Mouse (Mus musculus): ENCODE data around the gene Mcm10.

The Mcm10 gene

DNA sequence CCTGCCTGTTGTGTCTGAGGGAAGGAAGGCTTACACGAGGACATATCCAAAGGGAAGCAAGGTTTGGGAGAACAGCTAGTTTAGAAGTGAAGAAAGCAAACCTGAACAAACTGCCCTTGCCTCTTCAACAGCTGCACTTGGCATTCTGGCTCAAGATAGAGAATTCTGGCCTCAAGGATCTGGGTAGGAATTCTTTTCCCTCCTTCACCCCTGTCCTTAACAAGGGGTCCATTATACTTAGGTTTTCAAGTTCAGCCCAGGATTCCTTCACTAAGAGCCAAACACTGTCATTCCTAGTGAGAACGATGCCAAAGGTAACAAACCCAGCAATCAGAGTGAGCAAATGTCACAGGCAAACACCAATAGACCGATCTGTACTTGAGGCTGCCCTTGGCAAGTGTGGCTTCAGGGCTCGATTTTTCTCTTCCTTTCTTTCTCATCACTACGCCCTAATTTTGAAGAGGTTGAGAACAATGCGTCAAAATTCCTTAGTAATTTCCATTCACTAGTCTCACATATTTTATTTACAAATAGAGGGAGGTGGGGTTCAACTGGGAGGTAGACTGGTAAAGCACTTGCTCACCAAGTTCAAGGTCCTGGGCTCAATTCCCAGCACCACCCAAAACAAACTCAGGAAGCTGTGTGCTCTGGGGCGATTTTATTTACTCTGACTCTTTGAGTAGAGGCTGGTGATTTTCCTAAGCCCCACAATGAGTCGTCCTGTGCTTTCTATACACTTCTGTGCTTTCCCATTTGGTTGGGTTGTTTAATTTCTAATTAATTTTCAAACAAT is 25.0 kb downstream of the Mcm10 start:
- DNase-seq (ENCODE audit: low read depth, low spot score) = no peak

DNA sequence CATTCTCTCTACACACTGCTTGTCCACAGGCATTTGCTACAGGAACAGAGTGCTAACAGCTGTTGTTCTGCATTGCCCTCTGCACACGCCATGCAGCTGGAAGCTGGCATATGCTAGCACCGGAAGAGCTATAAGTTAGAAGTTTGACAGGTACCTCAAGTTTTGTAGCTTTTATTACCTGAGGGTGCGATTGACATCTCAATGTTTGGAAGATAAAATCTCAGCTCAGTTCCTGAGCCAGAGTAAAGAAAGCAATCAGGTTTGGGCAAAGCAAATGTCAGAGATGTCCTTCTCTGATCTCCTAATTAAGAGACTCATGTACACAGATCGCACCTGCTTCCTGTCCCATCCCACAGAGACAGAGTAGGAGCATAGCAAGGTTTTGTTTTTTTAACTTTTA is 25.8 kb downstream of the Mcm10 start:
- DNase-seq (ENCODE audit: low read depth, low spot score) = no peak

DNA sequence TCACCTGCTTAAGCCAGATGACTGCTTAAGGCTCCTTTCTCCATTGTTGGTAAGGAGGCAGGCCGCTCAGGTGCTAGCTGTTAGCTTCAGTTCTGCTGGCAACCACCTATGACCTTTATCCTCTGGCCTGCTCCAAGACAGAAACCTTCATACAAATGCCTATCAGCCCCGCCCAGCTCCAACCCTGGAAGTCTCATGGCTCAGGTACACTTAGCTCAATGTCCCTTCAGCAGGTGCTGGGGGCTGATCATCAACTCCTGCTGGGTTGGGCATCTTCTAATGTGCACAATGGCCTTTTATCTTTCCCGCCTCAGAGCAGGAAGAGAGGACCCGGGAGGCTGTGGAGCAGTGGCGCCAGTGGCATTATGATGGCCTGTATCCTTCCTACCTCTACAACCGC is 27.6 kb downstream of the Mcm10 start:
- DNase-seq (ENCODE audit: low read depth, low spot score) = no peak

DNA sequence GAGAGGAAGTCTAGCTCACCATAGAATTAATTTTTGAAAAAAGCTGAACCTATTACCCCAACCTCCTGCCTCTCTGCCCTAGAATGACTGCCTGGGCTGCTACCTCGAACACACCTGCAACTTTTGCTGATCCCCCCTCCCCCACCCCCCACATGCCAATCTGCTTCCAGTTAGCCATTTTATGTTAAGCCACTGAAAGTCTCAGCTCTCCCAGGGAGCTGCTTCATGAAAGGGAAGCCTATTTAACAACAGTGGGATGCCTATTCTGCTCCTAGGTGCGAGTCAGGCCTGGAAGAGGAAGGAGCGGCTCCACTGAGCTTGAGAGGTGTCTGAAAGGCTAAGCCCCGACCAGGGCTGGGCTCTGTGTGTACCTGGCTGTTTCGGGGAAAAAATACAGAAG is 28.6 kb downstream of the Mcm10 start:
- peak; percentile 45 for DNase-seq (ENCODE audit: low read depth, low spot score)

DNA sequence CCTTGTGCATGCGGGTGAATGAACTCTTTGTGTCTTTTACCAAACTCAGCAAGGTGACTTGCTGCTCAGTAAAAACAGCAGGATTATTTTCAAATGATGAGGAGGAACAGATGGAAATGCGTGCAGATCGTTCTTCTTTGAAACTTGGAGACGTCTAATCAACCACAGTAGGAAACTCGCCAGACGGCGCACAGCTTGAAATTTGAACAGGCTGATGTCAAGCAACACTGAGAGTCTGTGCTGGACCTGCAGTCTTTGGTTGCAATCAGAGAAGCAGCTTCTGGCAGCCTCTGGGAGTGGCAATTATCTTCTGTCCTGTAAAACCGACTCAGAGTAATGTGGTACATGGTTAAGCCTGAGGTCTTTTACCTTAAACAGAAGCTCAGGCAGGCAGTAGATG is 34.5 kb downstream of the Mcm10 start:
- DNase-seq (ENCODE audit: low read depth, low spot score) = no peak

DNA sequence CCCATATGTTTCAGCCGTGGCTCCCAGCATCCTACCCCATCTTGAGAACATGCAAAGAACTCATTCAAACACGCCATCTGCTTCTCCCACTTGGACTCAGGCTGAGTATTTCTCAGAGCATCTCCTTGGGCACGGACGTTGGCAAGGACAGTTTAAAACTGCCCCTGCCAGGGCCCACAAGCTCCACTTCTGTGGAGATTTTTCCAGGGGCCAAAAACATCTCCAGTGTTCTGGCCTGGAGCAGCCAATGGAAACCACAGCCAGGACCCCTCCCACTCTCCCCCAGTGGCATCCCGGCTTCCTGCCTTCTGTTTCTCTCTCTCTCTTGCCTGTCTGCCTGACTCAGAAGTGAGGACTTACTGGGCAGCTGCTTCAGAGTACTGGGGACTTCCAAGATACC is 36.8 kb downstream of the Mcm10 start, which contains the start of gene Ucma:
Gene Ucma (plus strand): TSS at position 316 of the 400 bp plus-strand sequence.
- no peak for DNase-seq (ENCODE audit: low read depth, low spot score)

DNA sequence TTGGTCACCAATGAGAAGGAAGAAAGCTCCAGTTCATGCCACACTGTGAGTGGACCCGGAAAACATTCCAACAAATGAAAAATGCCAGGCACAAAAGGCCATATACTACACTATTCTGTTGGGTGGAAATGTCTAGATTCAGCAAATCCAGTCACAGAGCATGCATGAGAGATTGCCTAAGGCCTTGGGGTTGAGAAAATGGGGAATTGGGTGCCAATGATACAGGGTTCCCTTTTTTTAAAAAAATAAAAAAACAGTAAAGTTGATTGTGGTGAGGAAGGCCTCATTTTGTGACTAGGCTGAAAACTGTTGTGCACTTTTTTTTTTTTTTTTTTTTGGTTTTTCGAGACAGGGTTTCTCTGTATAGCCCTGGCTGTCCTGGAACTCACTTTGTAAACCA is 43.5 kb downstream of the Mcm10 start:
- no peak for DNase-seq (ENCODE audit: low read depth, low spot score)

DNA sequence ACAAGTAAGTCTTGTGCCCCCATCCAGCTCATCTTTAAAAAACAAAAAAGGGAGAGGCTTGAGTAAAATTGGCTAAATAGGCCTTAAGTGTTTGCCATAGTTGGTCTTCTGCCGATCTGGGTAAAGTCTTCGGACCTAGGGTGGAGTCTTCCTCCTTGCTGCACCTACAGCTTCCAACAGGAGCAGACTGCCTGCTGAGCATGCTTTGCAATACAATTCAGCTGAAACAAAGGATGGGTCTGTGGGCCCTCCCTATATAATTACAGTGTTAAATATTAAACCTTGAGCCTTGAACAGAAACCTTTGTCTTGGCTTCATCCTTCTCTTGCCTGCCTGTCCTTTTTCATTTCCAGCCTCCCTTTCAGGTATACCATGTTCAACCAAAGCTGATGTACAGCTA is 44.8 kb downstream of the Mcm10 start:
- no peak for DNase-seq (ENCODE audit: low read depth, low spot score)

DNA sequence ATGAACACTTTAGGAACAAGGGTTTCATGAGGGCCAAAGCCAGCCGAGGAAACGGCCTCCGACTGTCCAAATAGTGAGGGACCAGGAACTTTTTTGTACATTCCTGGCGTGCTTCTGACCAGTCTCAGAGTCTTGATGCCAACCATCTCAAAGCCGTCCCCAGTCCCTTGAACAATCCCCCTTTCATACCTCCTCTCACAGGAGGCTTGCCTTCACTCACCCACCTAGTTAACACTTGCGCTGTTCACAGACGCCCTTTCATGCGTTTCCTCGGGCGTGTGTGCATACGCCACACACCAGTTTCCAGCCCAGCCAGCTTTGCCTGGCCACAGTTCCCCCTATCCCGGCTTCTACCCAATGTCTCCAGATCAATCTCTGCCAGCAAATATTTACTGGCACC is 54.6 kb downstream of the Mcm10 start:
- DNase-seq (ENCODE audit: low read depth, low spot score) = no peak

DNA sequence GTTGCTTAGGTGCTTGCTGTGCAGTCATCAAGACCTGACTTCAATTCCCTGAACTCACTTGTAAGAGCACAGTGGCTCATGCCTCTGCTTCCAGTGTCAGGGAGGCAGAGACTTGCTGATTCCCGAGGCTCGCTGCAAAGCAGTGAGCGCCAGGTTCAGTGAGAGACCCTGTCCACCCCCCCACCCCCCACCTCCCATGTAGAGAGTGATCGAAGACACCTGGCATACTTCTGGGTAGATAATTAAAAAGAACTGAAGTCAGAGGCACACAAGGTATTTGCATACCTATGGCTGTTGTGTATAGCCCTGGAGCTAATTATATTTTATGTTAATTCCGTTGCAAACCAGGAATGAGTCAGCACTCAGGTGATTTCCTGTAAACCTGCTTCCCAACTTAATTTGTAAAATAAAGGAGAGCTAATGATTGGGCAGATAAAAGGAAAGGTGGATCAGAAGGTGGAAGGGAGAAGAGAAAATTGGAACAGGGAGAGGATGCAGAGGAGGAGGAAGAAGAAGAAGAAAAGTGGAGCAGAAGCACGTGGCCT is 58.3 kb downstream of the Mcm10 start:
- peak; percentile 80 for DNase-seq (ENCODE audit: low read depth, low spot score)

DNA sequence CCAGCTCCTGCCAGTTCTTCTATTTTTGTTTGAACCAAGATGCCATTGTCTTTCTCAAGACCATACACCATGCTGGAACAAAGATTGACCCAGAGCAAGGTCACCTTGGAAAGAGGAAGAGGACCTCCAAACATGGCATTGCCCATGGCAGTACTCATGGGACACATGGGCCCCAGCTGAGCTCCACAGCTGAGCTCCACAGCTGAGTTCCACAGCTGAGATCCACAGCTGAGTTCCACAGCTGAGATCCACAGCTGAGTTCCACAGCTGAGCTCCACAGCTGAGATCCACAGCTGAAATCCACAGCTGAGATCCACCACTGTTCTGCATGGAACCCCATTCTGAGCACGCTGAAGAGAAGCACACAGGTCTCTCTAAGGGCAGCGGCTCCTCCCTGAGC is 61.6 kb downstream of the Mcm10 start:
- peak; percentile 55 for DNase-seq (ENCODE audit: low read depth, low spot score)

DNA sequence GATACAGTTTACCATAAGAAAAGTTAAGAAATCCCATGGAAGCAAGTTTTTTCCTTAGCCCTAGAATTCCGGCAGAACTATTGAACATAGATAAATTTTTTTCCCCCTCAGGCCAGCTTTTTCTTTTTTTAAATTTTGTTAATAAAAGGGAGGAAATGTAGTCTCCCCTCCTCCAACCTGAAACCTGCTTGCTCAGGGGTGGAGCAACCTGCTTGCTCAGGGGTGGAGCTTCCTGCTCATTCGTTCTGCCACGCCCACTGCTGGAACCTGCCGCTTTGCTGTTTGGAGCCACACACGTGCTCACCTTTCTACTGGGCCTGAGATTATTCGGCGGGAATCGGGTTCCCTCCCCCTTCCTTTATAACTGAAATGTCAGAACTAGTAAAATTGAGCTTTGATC is 62.9 kb downstream of the Mcm10 start:
- peak; percentile 74 for DNase-seq (ENCODE audit: low read depth, low spot score)

DNA sequence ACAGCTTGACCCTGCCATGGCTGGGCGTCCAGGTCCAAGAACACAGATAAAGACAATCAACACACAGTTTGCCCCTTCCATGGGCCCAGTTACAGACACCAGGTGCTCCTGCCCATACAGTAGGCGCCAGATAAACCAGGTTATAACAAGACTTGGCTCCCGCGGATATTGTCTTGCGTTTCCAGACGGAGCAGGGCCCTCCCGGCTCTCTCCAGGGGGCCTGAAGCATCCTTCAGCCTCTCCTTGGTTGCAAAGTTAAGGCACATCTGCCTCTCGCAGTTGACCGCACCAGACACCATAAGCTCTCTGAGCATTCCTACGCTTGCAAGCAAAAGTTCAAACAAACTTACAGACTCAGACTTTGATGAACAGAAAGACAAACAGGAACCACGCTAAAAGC is 71.7 kb downstream of the Mcm10 start:
- no peak for DNase-seq (ENCODE audit: low read depth, low spot score)

Data from A20 (cell line).